Mouse (Mus musculus) heart, adult 2 months (tissue): ENCODE data around the gene Olfr597. TPM values are rescaled to one million over a fixed set of nuclear protein-coding genes. Genes with fewer than 3 reads are reported as not detected.
"Not testable (repeated sequence)": the region's sequence is repeated elsewhere in the genome, so short reads cannot be mapped to it uniquely, and the experiment has no call there.

ENCODE experiments used
- DNase-seq, 2 experiments: peaks; one replicate each; pipeline ENCODE4 v3.0.0; 2021
- H3K27ac ChIP-seq: fragments of 200-600 bp; 2 replicates; pipeline ENCODE4 v1.8.1; 2022
- H3K27me3 ChIP-seq: fragments of 200-500 bp; 2 replicates; pipeline ENCODE4 v1.6.1; 2012; ENCODE audit warnings: mild to moderate bottlenecking, low read length, inconsistent platforms, mixed read lengths; ENCODE audit not compliant: control insufficient read depth, insufficient read depth
- H3K36me3 ChIP-seq: fragments of 200-500 bp; 2 replicates; pipeline ENCODE4 v1.6.1; 2012; ENCODE audit warnings: low read length, inconsistent platforms; ENCODE audit not compliant: control insufficient read depth, insufficient read depth
- H3K4me1 ChIP-seq: fragments of 200-500 bp; 2 replicates; pipeline ENCODE4 v1.6.1; 2011; ENCODE audit warnings: low read length; ENCODE audit not compliant: control insufficient read depth, insufficient read depth
- H3K4me3 ChIP-seq: fragments of 200-600 bp; 2 replicates; pipeline ENCODE4 v1.8.1; 2022
- H3K79me2 ChIP-seq: fragments of 200-500 bp; replicated peaks from 2 replicates; pipeline ENCODE4 v1.6.1; 2012; ENCODE audit warnings: mild to moderate bottlenecking, inconsistent platforms, low read length, moderate library complexity, mixed read lengths; ENCODE audit not compliant: control insufficient read depth, insufficient read depth
- H3K9ac ChIP-seq: fragments of 200-500 bp; 2 replicates; pipeline ENCODE4 v1.6.1; 2012; ENCODE audit warnings: low read depth, mild to moderate bottlenecking, control low read depth, inconsistent platforms, low read length, mixed read lengths
- CTCF ChIP-seq: fragments of 200-600 bp; IDR thresholded peaks from 2 replicates; pipeline ENCODE4 v1.8.1; 2022; ENCODE audit warnings: antibody characterized with exemption, mild to moderate bottlenecking, moderate library complexity
- EP300 ChIP-seq: fragments of 200-500 bp; IDR thresholded peaks from 2 replicates; pipeline ENCODE4 v1.6.1; 2011; ENCODE audit warnings: low read depth, low read length, control low read depth; ENCODE audit not compliant: insufficient read depth
- POLR2A ChIP-seq: fragments of 200-500 bp; IDR thresholded peaks from 2 replicates; pipeline ENCODE4 v1.6.1; 2011; ENCODE audit warnings: mild to moderate bottlenecking, low read depth, low read length, control low read depth; ENCODE audit not compliant: insufficient read depth
- WGBS: fragments of 180-500 bp; shearing (Covaris S2); methylation state at CpG from one replicate; pipeline ENCODE4 v1.1.7; 2018; 5-methylcytosine and 5-hydroxymethylcytosine counted together
- intact Hi-C: fragments of 180-260 bp; cut with DNase I; formaldehyde crosslinking; loops from one replicate; pipeline ENCODE4 v1.15.1; 2025
- long read RNA-seq: library from polyadenylated mRNA; stranded (forward); transcript quantifications from one replicate; pipeline ENCODE4 v2.0.0, GENCODE M21; 2021
- microRNA-seq, 2 experiments: library from miRNA; unstranded; fragments of <30 nt; microRNA quantifications; one replicate each; pipeline ENCODE4 v1.2.0; 2021
- polyA plus RNA-seq: library from polyadenylated mRNA; depleted of rRNA; stranded (reverse); fragments of >200 nt; gene quantifications from 2 replicates; pipeline ENCODE4 v1.2.3, GENCODE M21; 2012; rRNA removed
- total RNA-seq, 2 experiments: library from RNA; stranded (reverse); gene quantifications; 2 replicates each; pipeline ENCODE4 v1.2.3; 2021

The Olfr597 gene
- not detected for total RNA-seq
- not detected in 2 replicates for polyA plus RNA-seq
- long read RNA-seq, result 0 reads

DNA sequence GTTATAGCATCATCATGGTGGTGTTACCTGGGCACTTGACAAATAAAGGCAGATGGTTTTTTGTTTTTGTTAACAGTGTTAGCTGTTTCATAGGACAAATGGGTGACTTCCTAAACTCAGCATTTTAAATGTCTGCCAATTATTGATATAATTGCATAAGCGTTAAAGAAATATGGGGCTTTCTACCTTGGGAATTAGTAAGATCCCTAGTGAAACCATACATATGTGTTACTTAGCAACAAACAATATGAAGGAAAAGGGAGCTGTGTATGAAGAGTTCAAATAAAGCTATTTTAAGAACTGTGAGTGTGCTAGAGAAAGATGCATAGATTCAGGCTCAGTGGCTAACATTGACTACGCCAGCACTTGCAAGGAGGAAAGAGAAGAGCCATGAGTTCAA is at the start of gene Olfr597:
Olfr597 (plus strand) TSS at position 301 of the 400 bp plus-strand sequence.
- H3K79me2 ChIP-seq, intact Hi-C loops, H3K4me1 ChIP-seq, H3K27ac ChIP-seq, H3K36me3 ChIP-seq, DNase-seq, H3K9ac ChIP-seq, H3K27me3 ChIP-seq, H3K4me3 ChIP-seq: not testable (repeated sequence)
- WGBS, result 86% methylated on average over 2 of the region's 2 CpGs

DNA sequence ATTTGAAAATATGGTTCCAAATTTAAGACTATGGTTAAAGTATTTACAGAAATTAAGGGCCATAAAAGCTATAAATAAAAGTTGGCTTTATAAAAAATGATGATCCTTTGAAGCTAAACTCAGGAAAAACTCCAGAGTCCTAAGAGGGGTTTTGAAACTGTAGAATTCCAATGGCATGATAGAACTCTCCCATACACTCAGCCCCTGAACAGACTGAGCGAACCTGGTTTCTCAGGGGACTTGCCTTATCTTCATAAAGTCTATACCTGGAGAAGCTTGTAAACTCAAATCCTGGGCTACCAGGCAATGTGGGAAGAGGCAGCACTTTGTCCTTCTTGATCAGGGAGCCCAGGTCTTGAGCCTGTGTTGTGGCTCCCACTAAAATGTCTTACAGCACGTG is 10.8 kb upstream of the Olfr597 start, which contains the start of gene Olfr596:
Olfr596 (plus strand) TSS at position 301 of the 400 bp plus-strand sequence.
- 70% methylated on average over 2 of the region's 2 CpGs for WGBS

DNA sequence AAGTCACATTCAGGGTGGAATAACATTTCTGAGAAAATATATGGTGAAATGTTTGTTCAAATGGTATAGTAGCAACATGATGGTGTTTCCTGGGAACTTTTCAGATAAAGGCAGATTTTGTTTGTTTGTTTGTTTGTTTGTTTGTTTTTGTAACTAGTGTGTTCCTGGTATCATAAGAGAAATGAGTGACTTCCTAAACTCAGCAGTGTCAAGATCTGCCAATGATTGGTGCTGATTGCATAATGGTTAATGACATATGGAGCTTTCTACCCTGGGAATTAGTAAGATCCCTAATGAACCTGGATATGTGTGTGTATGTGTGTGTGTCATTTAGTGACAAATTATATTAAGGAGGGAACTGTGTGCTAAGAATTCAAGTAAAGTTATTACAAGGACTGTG is 7.2 kb downstream of the Olfr597 start, which contains the start of gene Olfr598:
Olfr598 (plus strand) TSS at position 301 of the 400 bp plus-strand sequence.
- TF ChIP-seq CTCF, result no peak
- TF ChIP-seq POLR2A, result no peak
- TF ChIP-seq EP300, result no peak
- no peak within 1 kb of the TSS for H3K4me3 ChIP-seq
- no peak within 1 kb of the TSS for H3K27ac ChIP-seq
- intact Hi-C loops, result no loop called here
- no peak for DNase-seq
- H3K27me3 ChIP-seq, result no peaks in the 10 kb centered on the region
- no peaks in the 10 kb centered on the region for H3K4me1 ChIP-seq
- H3K9ac ChIP-seq, result no peak within 1 kb of the TSS
- no peaks in the 10 kb centered on the region for H3K36me3 ChIP-seq
- no peaks in the 10 kb centered on the region for H3K79me2 ChIP-seq

More for the DNA sequence above, 10.8 kb upstream of the Olfr597 start, which contains the start of gene Olfr596:
- H3K27ac ChIP-seq, H3K36me3 ChIP-seq, H3K9ac ChIP-seq, DNase-seq, H3K4me1 ChIP-seq, H3K79me2 ChIP-seq, intact Hi-C loops, H3K27me3 ChIP-seq, H3K4me3 ChIP-seq: not testable (repeated sequence)

- DNase-seq, result no peak
- TF ChIP-seq POLR2A (no peak), EP300 (no peak), CTCF (no peak)
- H3K27ac ChIP-seq, result no peak within 1 kb of the TSS
- H3K4me1 ChIP-seq, result no peaks in the 10 kb centered on the region
- no peak within 1 kb of the TSS for H3K9ac ChIP-seq
- no peaks in the 10 kb centered on the region for H3K79me2 ChIP-seq
- no peaks in the 10 kb centered on the region for H3K36me3 ChIP-seq
- H3K4me3 ChIP-seq, result no peak within 1 kb of the TSS
- intact Hi-C loops, result no loop called here
- 82% methylated on average over 1 of the region's 1 CpGs for WGBS
- no peaks in the 10 kb centered on the region for H3K27me3 ChIP-seq
These were observed 19.5 kb downstream of the Olfr597 start, which contains the start of gene Olfr599 for GRCm38 (mm10) chr7:103335617-103336016. TSS of gene Olfr599 (plus strand) at chr7:103335917.

- Histone ChIP-seq H3K4me1 (no peaks in the 10 kb centered on the region), H3K9ac (no peak within 1 kb of the TSS), H3K27ac (no peak within 1 kb of the TSS), H3K4me3 (no peak within 1 kb of the TSS), H3K36me3 (no peaks in the 10 kb centered on the region), H3K27me3 (no peaks in the 10 kb centered on the region), H3K79me2 (no peaks in the 10 kb centered on the region)
- no peak for DNase-seq
- intact Hi-C loops, result no loop called here
- TF ChIP-seq EP300, result no peak
- TF ChIP-seq CTCF, result no peak
- no peak for TF ChIP-seq POLR2A
These were observed 33.5 kb downstream of the Olfr597 start, which contains the start of gene Olfr600 for GRCm38 (mm10) chr7:103349569-103349968. TSS of gene Olfr600 (minus strand) at chr7:103349669.

DNA sequence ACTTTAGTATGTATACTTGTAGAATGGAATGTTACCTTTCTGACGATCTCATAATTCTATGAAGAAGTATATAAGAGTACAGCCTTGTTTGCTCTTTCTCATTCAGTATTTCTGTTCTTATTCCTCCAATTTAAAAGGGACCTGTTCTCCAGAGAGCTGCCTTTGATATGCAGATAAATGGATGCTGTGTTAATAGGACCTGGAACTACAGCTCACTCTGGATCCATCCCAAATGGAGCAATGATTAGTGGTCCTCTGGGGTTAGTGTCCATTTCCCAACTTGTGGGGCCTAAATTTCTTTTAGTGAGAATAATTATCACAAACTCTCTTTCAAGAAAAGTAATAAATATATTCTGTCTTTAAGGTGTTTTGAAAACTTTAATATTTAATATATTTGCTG is 46.4 kb downstream of the Olfr597 start, which contains the start of gene Olfr601:
Olfr601 (minus strand) TSS at position 101 of the 400 bp plus-strand sequence.
- Histone ChIP-seq H3K9ac (no peak within 1 kb of the TSS), H3K4me1 (no peaks in the 10 kb centered on the region), H3K27ac (no peak within 1 kb of the TSS), H3K79me2 (no peaks in the 10 kb centered on the region), H3K4me3 (no peak within 1 kb of the TSS), H3K27me3 (no peaks in the 10 kb centered on the region), H3K36me3 (no peaks in the 10 kb centered on the region)
- TF ChIP-seq POLR2A, result no peak
- intact Hi-C loops, result no loop called here
- DNase-seq, result no peak
- 91% methylated on average over 1 of the region's 1 CpGs for WGBS

Small RNA genes lying within 50 kb of the gene (microRNA-seq; reads per million reads assigned to microRNA genes)
- 0 reads per million in 2 experiments for gene Gm23550

Other genes with a start within 250 kb of the Olfr597 start
- not detected for gene Olfr584, start 234.4 kb upstream of the Olfr597 start, total RNA-seq
- not detected in 2 replicates for gene Olfr584, start 234.4 kb upstream of the Olfr597 start, polyA plus RNA-seq
- gene Olfr585, start 218.6 kb upstream of the Olfr597 start, total RNA-seq, result not detected
- not detected in 2 replicates for gene Olfr585, start 218.6 kb upstream of the Olfr597 start, polyA plus RNA-seq
- gene Olfr586, start 190.7 kb upstream of the Olfr597 start, total RNA-seq, result not detected
- not detected in 2 replicates for gene Olfr586, start 190.7 kb upstream of the Olfr597 start, polyA plus RNA-seq
- not detected for gene Olfr588-ps1, start 175.4 kb upstream of the Olfr597 start, total RNA-seq
- gene Olfr588-ps1, start 175.4 kb upstream of the Olfr597 start, polyA plus RNA-seq, result not detected in 2 replicates
- gene Olfr589, start 160.0 kb upstream of the Olfr597 start, total RNA-seq, result not detected
- not detected in 2 replicates for gene Olfr589, start 160.0 kb upstream of the Olfr597 start, polyA plus RNA-seq
- gene Olfr591, start 138.0 kb upstream of the Olfr597 start, total RNA-seq, result not detected
- gene Olfr591, start 138.0 kb upstream of the Olfr597 start, polyA plus RNA-seq, result not detected in 2 replicates
- gene Olfr592, start 131.5 kb upstream of the Olfr597 start, total RNA-seq, result not detected
- not detected in 2 replicates for gene Olfr592, start 131.5 kb upstream of the Olfr597 start, polyA plus RNA-seq
- gene Olfr593, start 104.5 kb upstream of the Olfr597 start, total RNA-seq, result not detected
- not detected in 2 replicates for gene Olfr593, start 104.5 kb upstream of the Olfr597 start, polyA plus RNA-seq
- not detected for gene Olfr594, start 99.3 kb upstream of the Olfr597 start, total RNA-seq
- gene Olfr594, start 99.3 kb upstream of the Olfr597 start, polyA plus RNA-seq, result not detected in 2 replicates
- not detected for gene Usp17ld, start 63.8 kb upstream of the Olfr597 start, total RNA-seq
- not detected in 2 replicates for gene Usp17ld, start 63.8 kb upstream of the Olfr597 start, polyA plus RNA-seq
- not detected for gene Olfr596, start 10.7 kb upstream of the Olfr597 start, total RNA-seq
- gene Olfr596, start 10.7 kb upstream of the Olfr597 start, polyA plus RNA-seq, result not detected in 2 replicates
- not detected for gene Olfr598, start 7.3 kb downstream of the Olfr597 start, total RNA-seq
- gene Olfr598, start 7.3 kb downstream of the Olfr597 start, polyA plus RNA-seq, result not detected in 2 replicates
- gene Olfr599, start 19.6 kb downstream of the Olfr597 start, total RNA-seq, result not detected
- gene Olfr599, start 19.6 kb downstream of the Olfr597 start, polyA plus RNA-seq, result not detected in 2 replicates
- not detected for gene Olfr600, start 33.4 kb downstream of the Olfr597 start, total RNA-seq
- not detected in 2 replicates for gene Olfr600, start 33.4 kb downstream of the Olfr597 start, polyA plus RNA-seq
- gene Olfr601, start 46.3 kb downstream of the Olfr597 start, total RNA-seq, result not detected
- gene Olfr601, start 46.3 kb downstream of the Olfr597 start, polyA plus RNA-seq, result not detected in 2 replicates
- gene Olfr603, start 69.9 kb downstream of the Olfr597 start, total RNA-seq, result not detected
- gene Olfr603, start 69.9 kb downstream of the Olfr597 start, polyA plus RNA-seq, result not detected in 2 replicates
- not detected for gene Usp17lc, start 98.8 kb downstream of the Olfr597 start, total RNA-seq
- not detected in 2 replicates for gene Usp17lc, start 98.8 kb downstream of the Olfr597 start, polyA plus RNA-seq
- gene Olfr605, start 129.1 kb downstream of the Olfr597 start, total RNA-seq, result not detected
- gene Olfr605, start 129.1 kb downstream of the Olfr597 start, polyA plus RNA-seq, result not detected in 2 replicates
- gene Olfr606, start 132.7 kb downstream of the Olfr597 start, total RNA-seq, result not detected
- not detected in 2 replicates for gene Olfr606, start 132.7 kb downstream of the Olfr597 start, polyA plus RNA-seq
- gene Olfr607, start 147.8 kb downstream of the Olfr597 start, total RNA-seq, result not detected
- not detected in 2 replicates for gene Olfr607, start 147.8 kb downstream of the Olfr597 start, polyA plus RNA-seq
- not detected for gene Olfr608, start 153.6 kb downstream of the Olfr597 start, total RNA-seq
- gene Olfr608, start 153.6 kb downstream of the Olfr597 start, polyA plus RNA-seq, result not detected in 2 replicates
- gene Olfr609, start 181.7 kb downstream of the Olfr597 start, total RNA-seq, result not detected
- gene Olfr609, start 181.7 kb downstream of the Olfr597 start, polyA plus RNA-seq, result not detected in 2 replicates
- gene Olfr610, start 195.8 kb downstream of the Olfr597 start, total RNA-seq, result not detected
- not detected in 2 replicates for gene Olfr610, start 195.8 kb downstream of the Olfr597 start, polyA plus RNA-seq
- not detected for gene Olfr611, start 204.5 kb downstream of the Olfr597 start, total RNA-seq
- gene Olfr611, start 204.5 kb downstream of the Olfr597 start, polyA plus RNA-seq, result not detected in 2 replicates
- gene Olfr612, start 226.4 kb downstream of the Olfr597 start, total RNA-seq, result not detected
- not detected in 2 replicates for gene Olfr612, start 226.4 kb downstream of the Olfr597 start, polyA plus RNA-seq
- gene Olfr613, start 231.8 kb downstream of the Olfr597 start, total RNA-seq, result not detected
- gene Olfr613, start 231.8 kb downstream of the Olfr597 start, polyA plus RNA-seq, result not detected in 2 replicates
- not detected for gene Olfr615, start 239.8 kb downstream of the Olfr597 start, total RNA-seq
- not detected in 2 replicates for gene Olfr615, start 239.8 kb downstream of the Olfr597 start, polyA plus RNA-seq